Mouse (Mus musculus) kidney, postnatal 25 days (tissue): Measurements from ENCODE around the gene Olfr1373.
A peak's percentile ranks its signal among the peaks of the same experiment; 100 is the strongest.
"Not testable (repeated sequence)": the region's sequence is repeated elsewhere in the genome, so short reads cannot be mapped to it uniquely, and the experiment has no call there.

Source experiments
- DNase-seq, 2 experiments: peaks; one replicate each; pipeline ENCODE4 v3.0.0; 2021; ENCODE audit warnings: mixed read lengths in 2 of 2

Gene Olfr1373

DNA sequence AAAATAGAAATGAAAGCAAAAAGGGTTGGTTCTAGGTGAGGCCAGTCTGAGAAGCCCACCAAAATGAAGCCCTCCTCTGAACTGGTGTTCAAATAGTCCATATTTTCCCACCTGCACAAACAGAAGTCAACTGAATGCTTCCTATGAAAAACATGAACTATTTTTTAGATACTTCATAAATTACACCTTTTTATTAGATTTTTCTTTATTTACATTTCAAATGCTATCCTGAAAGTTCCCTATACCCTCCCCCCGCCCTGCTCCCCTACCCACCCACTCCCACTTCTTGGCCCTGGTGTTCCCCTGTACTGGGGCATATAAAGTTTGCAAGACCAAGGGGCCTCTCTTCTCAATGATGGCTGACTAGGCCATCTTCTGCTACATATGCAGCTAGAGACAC lies at the start of gene Olfr1373:
Gene Olfr1373 (minus strand): TSS at position 101 of the 400 bp plus-strand sequence.
- DNase-seq = not testable (repeated sequence)

DNA sequence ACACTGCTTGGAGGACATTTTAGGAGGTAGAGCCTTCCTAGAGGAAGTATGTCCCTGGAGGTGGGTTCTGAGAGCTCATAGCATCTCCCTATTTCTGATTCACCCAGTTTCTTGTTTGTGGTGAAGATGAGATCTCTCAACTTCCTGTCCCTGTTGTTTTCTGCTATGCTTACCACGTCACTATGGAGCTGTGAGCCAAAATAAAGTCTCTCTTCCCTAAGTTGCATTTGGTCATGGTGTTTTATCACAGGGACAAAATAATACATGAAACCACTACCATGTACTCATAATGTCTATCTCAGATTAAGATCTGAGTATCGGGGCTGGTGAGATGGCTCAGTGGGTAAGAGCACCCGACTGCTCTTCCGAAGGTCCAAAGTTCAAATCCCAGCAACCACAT lies 35.3 kb upstream of the Olfr1373 start:
- DNase-seq = not testable (repeated sequence)

DNA sequence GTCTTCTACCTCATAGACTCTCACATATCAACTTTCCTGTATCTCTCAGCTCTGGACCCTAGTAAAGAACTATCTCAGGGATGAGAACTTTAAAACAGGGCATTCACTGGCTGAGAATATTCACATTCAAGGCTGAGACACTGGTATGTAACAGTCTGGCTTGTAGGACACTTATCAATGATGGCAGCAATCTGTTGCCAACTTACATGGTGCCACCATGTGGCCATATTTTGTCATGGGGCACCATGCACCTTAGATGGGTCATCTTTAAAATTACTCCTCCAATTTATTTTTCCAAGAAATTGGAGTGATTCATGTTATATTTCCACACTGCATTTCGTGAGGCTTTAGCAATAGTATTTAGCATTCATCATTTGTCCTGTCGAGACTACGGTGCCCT lies 34.6 kb upstream of the Olfr1373 start:
- not testable (repeated sequence) for DNase-seq

DNA sequence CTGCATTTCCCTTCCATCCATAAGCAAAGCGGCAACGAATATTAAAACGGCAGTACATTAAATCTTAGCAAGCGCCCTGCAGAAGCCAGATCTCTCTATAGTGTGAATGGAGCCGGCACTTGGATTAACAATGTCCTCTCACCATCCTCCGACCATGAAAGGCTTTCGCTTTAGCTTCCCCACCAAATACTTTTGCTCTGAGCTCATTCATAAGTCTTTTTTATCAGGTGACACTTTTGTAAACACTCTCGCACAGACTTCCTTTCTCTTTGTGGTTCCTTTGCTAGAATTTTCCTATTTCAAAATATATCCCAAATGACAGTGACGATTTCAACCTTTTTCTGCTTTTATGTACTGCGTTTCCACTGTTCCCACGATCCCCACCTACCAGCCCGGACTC lies 23.1 kb upstream of the Olfr1373 start:
- DNase-seq = no peak

DNA sequence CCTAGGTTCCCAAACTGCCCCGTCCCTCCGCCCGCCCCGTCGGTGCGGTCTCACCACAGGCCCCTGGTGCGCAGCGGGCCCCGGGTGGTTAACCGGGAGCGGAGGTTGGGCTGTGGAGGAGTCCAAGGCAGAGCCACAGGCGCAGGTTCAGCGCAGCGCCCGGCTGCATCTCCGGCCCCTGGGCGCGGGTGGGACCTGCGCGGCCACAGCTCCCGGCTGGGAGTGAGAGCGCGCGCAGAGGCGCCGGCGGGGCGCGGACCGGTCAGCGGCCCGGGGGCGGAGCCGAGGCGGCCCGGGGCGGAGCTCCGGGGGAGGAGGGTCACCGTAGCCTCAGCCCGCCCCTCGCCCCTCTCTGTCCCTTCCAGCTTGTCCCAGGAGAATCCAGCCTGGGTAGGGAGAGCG lies 22.6 kb upstream of the Olfr1373 start:
- peak; percentile 11 to 42 for DNase-seq

DNA sequence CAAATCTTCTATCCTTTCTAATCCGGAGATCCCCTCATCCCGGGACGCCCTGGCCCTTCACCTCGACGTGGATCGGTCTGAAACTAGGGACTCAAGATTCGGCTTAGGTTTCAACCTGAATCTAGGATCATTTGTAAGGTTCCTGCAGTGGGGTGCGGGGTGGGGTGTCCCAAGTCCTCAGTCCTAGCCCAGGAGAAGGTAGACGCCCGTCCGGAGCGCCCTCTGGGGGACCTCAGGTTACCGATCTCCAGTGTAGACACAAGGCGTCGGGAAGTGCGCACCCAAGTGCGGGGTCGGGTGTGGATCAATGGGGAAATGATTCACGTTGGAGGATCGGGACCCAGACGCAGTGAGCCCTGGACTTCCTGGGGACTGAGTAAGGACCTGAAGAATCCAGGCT lies 21.8 kb upstream of the Olfr1373 start:
- peak; percentile 47 to 54 for DNase-seq

DNA sequence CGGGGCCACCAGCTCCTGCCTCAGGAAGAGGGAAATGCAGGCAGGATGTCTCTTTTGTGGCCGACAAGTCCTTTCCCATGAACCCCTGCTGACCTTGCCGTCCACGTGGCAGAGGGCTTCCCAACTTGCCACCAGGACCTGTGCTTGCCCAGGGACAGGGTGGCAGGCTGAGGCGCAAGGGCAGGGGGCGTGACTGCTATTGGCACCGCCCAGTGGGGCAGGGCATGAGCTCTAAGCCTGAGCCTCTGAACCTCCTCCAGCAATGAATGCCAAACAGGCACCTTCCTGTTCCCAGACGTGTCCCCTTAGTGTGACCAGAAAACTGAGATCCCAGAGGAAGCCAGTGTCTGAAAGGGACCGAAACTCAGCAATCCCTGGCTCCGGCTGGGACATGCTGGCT lies 18.6 kb upstream of the Olfr1373 start:
- peak; percentile 67 to 81 for DNase-seq

DNA sequence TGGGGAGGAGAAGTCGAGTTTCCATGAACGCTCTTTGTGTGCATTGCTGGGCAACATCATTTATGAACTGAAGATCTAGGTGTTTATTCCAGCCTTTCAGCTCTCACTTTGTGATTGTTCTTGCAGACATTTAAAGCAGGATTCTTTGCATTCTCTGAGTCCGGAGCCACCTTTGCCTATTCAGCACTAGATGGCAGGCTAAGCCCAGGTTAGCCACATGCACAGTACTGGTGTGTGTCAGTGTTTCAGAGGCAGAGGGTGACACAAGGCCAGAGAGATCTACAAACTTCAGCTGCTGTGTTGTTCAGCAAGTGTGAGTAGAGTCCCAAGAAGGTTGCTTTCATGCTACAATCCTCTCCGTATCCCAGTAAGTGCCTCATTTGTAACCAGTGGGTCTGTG lies 1.7 kb downstream of the Olfr1373 start:
- DNase-seq = peak; percentile 66 to 67

DNA sequence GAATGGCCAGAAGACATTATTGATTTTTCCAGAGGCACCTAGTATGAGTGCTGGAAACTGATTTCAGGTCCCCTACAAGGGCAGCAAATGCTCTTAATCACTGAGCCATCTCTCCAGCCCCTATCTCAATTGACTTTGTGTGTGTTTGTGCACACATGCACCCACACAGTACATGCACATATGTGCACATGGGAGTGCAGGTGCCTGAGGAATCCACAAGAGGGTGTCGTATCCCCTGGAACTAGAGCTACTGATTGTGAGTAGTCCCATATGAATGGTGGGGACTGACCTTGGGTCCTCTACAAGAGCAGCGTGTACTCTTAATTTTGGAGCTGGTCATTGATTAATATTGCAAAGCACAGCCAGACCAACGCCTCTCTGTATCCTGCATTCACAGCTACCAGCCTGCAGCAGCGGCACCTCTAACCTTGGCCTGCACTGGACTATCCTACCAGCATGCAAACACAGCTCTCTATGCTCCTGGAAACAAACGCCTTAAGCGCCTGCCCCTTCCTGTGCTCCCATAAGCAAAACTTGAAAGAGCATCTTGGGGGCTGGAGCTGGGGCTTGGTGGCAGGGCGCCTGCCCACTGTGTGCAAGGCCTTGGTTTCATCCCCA lies 14.8 kb downstream of the Olfr1373 start:
- DNase-seq = no peak

DNA sequence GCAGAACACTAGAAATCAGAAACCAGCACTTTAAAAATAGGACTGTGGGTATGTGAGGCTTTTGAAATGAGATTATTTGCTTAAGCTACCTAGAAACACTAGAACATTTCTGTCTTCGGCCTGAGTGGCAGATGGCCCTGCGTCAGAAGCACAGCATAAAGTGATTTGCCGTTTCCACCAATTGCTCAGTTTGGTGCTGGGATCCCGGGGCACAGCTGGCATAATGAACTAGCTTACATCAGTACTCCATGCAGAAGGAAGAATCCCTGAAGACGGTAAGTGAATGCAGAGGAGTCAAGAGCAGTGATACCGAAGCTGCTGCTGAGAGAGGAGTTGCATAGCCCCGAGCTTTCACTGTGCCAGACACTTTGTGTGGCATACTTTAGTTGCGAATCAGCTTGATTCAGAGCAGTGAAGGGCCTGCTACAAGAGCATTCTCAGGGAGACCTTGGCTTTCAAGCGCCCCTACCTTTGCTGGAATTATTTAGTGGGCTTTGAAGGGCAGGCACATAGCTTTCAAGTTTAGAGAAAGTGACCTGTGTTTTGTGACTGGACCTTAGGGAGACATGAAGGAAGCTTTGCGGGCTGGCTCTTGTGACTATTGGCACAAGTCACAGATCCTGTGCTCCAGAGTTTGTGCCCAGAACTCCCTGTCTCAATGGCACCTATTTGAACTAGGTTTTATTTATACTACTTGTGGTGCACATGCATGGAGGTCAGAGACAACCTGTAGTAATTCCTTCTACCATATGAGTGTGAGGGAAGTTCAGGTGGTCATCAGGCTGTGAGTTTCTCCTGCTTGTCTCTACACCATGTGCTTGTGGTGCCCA lies 15.5 kb downstream of the Olfr1373 start:
- DNase-seq = no peak

DNA sequence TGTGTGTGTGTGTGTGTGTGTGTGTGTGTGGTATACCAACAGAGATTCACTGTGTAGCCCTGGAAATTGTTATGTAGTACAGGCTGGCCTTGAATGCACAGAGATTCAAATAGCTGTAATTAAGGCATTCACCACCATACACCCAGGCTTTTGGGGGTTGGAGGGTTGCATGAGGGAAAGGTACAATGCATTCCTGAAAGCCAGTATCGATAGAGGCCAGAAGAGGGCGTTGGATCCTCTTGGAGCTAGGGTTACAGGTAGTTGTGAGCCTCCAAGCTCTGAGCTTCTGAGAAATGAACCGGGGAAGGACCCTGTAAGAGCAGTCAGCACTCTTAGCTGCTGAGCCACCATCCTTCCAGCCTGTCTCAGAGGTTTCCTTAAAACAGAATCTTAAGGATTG lies 16.2 kb downstream of the Olfr1373 start:
- DNase-seq = peak in 1 of 2 experiments; percentile 20

DNA sequence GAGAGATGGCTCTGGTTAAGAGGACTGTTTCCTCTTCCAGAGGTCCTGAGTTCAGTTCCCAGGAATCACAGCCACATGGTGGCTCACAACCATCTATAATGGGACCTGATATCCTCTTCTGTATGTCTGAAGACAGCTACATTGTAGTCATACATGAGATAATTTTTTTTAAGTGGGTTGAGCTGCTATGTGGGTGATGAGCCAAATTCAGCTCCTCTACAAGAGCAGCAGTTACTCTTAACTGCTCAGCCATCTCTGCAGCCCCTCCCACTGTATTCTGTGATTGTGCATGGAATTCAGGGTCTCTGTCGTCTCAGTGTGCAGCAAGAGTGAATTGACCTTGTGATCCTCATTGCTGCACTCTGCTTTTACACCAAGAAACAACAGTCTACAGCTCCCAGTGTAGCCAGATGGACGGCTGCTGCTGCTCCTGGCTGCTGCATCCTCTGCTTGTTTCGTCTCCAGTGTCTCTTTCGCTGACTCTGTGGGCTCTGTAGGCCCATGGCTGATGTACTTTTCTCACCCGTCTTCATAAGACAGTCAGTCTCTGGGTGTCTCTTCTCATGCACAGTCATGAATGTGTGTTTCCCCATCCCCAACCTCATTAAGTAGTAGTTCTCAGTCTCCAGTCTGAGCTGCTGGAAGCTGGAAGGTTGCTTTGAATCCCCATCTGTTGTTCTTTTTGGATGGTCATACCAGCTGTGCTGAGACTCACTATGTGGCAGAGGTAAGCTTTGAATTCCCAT lies 16.8 kb downstream of the Olfr1373 start:
- DNase-seq = no peak

DNA sequence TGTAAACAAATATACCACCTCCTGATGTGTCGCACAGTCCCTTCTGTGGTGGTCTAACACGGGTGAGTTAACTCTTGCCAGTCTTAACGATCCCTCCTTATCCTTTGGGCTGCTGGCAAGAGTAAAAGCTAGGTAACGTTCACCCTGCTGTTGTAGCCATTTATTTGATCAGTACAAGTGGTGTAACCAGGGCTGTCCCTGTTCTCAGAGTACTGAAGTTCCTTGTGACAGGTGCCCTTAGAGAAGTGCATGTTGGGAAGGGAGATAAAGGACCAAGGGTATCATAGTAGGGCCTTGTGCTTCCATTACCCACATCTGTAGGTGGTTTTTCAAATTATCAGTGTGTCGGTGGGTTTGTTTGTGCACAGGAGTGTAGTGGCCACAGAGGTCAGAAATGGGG lies 17.6 kb downstream of the Olfr1373 start:
- no peak for DNase-seq

DNA sequence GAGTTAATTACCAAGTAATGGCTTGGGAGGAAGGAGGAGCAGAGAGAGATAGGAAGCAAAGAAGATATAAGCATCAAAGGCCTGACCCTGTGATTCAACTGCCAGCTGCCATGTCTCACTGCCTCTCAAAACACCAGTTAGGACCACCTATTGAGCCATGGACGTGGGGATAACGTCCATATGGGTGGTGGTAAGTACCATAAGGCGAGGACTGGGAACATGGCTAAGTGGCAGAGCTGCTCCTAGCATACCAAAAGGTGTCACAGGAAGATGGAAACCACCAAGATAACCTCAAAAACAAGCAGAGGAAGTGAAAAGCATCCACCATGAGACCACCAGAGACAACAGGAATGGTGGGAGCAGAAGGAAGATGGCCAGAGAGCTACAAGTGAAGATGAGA lies 18.2 kb downstream of the Olfr1373 start:
- no peak for DNase-seq

DNA sequence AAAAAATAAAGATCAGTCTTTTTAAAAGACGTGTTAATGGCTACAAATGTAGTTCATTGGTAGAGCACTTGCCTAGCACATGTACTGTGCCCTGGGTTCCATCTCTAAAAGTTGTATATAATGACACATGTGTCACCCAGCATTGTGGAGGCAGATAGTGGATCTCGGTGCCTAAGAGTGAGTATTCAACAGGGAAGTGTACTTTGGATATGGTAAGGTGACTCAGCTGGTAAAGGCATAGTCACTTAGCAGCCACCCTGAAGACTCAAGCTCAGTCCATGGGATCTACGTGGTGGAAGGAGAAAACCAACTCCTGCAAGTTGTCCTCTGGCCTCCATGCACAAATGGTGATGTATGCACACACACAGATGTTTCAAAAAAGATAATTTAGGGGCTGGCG lies 20.9 kb downstream of the Olfr1373 start:
- DNase-seq = no peak

DNA sequence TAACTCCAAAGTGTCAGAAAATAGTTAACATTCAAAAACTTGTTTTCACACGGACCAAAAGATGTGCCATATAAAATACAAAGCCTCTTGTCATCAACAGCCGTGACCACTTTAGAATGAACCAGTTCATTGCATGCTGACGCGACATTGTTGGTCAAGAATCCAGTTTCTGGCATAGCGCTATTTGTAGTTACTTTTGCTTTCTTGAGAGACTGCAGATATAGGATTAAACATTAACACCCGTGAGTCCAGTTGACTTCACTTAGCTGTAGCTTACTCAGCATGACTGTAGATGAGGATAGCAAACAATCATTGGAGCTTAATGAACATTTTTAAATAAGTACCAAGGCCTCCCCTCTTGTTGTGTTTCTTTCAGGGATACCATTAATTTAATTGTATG lies 23.3 kb downstream of the Olfr1373 start:
- DNase-seq = peak; percentile 29 to 43

DNA sequence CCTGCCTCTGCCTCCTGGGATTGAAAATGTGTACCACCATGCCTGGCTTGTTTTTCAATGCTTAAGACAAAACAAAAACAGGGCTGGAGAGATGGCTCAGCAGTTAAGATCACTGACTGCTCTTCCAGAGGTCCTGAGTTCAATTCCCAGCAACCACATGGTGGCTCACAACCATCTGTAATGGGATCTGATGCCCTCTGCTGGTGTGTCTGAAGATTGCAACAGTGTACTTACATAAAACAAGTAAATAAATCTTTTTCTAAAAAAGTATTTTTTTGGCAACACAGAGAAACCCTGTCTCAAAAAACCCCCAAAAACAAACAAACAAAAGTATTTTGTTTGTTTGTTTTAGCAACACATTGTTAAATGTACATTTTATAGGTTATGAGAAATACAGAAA lies 24.9 kb downstream of the Olfr1373 start:
- not testable (repeated sequence) for DNase-seq

DNA sequence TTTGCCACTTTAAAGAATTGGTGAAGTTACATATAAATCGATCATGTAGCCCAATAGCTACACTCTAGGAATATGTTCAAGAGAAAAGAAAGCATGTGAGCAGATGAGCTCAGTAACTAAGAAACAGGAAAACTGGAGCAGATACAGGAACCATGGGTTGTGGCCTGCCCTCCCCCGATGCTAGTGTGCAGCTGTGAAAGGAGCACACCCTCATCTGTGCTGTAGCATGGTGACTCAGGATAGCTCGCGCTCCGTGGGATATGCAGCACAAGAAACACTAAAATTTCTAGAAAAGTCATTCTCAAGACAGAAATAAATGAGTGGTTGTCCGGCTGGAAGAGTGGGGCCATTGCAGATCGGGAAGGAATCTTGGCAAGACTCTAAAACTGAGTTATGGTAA lies 28.2 kb downstream of the Olfr1373 start:
- DNase-seq = no peak

DNA sequence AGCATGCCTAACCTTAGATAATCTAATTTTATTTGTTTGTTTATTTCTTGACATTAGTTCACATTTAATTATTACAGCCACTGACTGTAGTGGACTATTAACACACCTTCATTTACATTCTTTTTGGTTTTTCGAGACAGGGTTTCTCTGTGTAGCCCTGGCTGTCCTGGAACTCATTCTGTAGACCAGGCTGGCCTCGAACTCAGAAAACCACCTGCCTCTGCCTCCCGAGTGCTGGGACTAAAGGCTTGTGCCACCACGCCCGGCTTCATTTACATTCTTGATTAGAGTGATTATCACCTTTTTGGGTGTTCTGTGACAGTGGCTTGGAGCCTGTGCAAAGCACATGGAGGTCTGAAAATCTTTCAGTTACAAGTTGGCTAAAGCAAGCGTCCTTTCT lies 29.2 kb downstream of the Olfr1373 start:
- DNase-seq = not testable (repeated sequence)

DNA sequence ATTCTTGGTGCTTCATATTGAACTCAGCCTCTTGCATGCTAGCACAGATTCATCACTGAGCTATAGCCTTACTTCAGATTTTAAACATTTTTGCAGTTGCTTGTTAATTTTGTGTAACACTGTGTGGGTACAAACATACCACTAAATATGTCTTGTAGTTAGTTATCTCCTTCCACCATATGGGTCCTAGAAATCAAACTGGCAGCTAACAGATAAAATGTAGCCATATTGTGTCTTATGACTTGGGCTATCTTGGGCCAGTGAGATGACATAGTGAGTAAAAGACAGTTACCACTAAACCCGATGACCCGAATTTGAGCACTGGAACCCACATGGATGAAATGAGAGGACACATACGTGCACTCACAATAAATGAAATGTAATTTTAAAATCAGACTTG lies 29.8 kb downstream of the Olfr1373 start:
- DNase-seq = no peak

DNA sequence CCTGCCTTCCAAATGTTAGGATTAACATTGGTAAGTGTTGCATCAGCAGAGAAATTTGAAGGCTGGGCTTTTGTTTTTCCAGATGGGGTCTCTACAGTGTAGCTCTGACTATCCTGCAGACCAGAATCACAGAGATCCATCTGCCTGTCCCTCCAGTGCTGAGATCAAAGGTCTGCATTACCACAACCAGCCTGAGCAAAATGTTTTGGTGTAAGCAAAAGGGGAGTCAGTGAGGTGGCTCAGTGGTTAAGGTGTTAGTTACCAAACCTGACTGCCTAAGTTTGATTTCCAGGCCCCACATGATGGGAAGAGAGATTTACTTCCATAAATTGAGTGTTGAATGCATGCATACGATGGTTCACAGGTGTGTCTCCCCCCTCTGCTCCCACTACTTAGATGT lies 35.9 kb downstream of the Olfr1373 start:
- peak in 1 of 2 experiments; percentile 40 for DNase-seq

DNA sequence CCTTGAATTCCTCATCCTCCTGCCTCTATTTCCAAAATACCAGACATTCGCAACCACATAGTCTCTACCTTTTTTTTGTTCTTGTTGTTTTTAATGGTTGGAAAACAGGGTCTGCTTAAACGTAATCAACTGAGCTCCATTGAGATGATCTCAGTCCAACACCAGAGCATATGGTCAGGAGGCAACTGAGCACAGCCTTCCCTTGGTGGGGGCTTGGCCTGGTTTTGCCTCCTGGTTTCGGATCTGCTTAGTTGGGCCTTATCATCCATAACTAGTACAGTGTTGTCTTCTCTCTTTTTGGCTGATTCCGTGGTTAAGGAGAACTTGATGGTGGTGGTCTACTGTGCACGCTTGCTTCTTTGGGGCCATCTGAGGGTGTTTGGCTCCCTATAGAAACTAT lies 36.5 kb downstream of the Olfr1373 start:
- no peak for DNase-seq

DNA sequence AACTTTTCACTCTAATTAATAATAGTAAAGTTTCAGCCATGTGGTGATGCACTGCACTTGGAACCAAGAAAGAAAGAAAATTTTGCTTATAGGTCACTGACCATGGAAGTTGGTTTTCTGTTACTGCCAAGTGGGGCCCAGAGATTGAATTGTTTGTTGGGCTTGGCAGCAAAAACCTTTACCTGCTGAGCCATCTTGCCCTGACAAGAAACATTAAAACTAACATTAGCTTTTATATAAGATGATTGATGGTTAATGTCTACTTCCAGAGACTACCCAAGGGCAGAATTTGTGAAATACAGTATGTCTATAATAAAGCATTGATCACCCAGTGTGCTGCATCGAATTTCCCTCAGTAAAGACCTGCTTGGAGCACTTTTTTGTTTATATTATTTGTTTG lies 38.9 kb downstream of the Olfr1373 start:
- DNase-seq = no peak

DNA sequence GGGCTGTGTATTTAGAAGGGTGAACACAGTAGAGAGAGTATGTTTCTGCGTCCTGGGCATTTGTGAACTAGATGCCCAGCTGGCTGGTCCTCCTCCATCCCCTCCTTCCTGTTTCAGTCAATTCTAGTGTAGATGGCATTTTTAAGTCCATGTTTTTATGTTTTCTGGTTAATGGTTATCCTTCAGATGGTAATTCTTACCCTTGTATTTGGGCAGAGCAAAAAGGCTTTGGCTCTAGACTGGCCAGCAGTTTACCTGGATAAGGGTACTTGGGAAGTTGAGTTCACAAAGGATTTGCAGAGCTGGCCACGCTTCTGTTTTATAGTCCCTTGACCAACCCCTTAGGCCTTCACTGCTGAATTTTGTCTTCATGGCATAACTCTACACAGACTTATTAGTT lies 39.3 kb downstream of the Olfr1373 start:
- no peak for DNase-seq
